Mouse (Mus musculus) embryo, embryonic 10 days (tissue): ENCODE results near the gene Foxc2.

Source experiments
- DNase-seq: peaks from one replicate; pipeline ENCODE4 v3.0.0-alpha.2; 2015; ENCODE audit warnings: low spot score

Foxc2 gene

GRCm38 (mm10) chr8:121086004-121086900, 29.7 kb upstream of the Foxc2 start:
- no peak for DNase-seq

DNA sequence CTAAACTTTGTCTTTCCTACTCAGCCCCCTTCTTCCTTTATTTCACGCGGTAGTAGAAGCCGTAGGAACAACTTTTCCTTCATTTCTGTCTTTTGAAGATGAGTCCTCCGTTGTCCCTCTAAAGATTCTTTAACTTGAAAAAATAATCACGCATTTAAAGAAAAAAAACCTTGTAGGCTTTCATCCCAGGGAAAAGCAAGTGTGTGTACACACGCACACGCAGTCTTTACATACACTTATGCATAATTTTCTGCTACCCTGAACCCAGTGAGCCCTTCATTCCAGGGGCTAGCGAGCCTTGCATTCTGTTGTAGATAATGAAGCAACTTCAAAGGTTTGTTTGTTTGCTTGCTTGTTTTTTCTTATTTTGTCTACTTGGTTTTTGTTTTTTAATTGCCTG, 27.7 kb upstream of the Foxc2 start:
- DNase-seq, result no peak

DNA sequence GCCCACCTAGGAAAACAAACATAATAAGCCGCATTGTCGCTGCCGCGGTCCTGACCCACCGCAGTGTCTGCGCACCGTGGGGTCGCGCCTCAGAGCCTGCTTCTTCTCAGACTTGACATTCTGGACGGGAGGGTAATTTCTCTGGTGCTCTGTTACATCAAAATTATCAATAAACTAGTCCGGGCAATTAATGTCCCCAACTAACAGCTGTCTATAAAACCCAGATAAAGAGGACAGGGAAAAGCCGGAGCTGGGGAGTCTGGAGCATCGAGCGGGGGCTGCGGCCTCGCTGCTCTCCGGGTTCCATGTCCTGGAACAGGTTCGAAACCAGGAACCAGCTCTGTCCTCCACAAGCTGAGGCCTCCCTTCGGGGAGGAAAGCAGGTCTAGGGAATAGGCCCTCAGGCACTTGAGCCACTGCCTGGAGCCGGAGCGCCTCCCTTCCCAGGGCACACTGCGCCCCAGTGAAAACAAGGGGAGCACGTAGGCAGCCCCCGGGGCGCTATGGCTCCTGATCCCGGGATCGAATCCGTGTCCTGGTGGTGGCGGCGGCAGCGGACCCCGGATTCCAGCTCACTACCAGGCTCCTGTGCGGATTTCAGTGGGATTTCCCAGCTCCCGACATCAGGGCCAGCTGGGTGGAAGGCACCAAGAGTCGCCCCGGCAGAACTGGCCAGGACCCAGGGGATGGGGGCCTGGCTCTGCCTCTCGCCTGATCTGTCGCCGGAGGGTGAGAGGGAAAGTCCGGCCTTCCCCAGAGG, 26.9 kb upstream of the Foxc2 start:
- DNase-seq, result peak; percentile 47

DNA sequence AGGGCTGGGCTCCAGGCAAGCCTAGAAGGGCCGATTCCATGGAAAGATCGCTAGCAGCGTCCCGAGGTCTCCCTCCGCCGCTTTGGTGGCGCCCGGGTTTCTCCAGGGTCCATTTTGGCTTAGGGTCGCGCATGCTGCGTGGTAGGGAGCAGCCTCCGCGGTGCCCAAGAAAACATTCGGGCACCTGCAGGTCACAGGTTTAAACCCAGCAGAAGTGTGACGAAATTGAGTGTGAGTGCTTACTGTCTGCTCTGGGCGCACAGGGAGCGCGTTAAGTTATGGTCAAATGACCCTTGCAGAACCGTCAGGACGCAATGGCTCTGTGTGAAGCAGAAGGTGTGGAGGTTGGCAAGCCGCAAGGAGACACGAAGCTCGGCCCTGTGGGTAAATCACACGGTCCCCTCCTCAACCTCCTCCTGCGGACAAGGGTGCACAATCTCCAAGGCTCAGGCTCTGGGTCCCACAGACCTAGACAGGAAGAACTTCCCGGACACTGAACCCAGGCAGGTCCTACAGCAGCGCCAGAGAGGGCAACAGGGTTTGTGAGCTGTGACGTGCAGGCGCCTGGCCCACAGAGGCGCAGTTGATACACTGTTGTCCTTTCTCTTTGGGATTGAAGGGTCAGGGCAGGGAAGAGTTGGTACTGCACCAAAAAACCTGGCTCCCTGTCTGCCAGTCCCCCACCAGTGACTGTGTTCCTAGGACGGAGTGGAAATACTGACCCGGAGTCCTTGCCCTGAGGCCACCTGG, 26.2 kb upstream of the Foxc2 start:
- DNase-seq, result no peak

DNA sequence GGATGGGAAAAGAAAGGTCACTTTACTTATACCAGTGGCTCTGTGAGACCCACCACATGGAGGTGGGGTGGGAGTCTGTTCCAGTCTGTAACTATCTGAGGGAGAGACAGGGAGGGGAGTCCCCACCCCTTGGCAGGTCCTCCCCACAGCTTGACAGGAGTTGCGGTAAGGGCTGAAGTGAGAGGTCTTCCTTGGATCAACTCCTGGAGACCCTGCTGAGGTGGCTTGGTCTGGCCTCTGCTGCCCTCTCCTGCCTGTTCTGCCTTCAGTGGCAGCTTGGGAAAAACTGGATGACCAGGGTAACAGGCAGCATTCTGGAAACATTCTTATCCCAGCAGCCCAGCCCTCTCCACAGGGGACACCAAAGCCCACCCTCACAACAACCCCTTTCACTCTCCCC, 25.3 kb upstream of the Foxc2 start:
- peak; percentile 79 for DNase-seq

- no peak for DNase-seq
Observed at GRCm38 (mm10) chr8:121092141-121092540, 23.8 kb upstream of the Foxc2 start.

DNA sequence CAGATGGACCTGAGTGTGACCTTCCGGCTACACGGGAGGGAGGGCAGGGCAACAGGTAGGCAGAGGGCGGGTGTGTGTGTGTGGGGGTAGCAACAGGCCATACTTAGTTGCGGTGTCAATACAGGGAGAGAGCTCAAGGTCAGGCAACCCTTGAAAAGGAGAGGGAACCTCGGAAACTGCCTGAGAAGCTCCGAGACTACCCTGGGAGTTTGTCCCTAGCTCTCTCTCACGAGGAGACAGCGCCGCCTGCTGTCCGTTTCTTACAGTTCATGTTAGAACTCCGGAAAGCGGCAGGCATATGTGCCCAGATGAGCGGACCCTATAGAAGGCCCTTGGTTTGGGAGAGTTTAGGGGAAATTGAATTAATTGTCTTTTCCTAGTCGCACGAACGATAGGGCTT, 23.3 kb upstream of the Foxc2 start:
- DNase-seq, result peak; percentile 96

- DNase-seq, result no peak
Observed at GRCm38 (mm10) chr8:121093496-121093895, 22.5 kb upstream of the Foxc2 start.

GRCm38 (mm10) chr8:121104049-121104818, 11.7 kb upstream of the Foxc2 start:
- DNase-seq, result peak; percentile 88

DNA sequence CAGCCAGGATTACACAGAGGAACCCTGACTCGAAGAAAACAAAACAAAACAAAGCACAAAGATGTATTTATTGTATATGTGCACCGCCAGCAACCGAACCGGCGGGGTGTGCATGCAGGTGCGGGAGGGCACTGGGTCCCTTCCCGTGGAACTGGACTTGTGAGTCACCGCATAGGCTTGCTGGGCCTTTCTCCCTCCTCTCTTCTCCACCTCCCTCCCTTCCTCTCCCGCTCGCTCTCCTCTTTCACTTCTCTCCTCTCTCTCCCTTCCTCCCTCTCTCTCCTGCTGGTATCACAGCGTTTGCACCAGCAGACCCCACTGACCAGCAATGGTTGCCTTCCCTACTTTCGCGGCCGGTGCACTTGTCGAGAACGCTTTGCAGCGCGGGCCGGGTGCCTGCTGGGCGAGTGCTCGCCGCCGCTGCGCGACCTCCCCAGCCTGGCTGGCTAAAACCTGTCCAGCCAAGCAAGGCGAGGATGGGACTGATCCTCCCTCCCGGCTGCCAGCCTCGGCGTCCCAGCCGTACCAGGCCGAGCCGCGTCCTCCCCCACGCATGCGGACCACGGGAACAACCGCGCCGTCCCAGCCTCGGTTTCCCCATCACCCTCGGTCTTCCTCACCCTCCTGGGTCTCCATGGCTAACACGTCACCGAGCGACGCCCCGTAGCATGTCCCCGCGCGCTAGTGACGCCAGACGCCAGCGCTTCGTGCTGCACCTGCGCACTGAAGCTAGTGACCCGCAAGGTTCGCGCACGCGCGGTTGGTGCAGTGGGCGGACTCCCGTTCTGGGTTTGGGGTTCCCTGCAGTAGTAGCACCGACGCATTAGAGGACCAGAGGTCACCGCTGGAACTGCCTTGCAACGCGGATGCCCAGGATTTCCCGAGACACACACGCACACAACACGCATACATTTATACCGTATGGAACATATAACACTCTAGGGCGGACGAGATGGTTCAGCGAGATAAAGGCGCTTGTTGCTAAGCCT, 8.0 kb upstream of the Foxc2 start, which contains the start of gene Mthfsd:
TSS of gene Mthfsd (minus strand) at position 725 of the 989 bp plus-strand sequence.
- peak; percentile 100 for DNase-seq

DNA sequence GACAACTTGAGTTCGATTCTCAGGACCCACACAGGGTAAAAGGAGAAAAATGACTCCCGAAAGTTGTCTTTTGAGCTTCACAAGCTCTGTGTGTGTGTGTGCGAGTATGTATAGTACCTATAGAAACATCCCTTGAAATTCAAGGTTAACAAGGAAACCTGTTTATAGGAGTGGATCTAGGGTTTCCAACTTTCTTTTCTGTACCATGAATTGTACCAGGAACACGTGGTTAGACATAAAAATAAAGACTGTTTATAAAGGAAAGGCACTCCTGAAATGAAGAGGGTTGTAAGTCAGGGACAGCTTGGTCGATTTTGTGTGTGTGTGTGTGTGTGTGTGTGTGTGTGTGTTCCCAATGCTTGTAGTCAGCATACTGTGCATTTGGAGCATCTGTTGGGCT, 7.3 kb upstream of the Foxc2 start:
- no peak for DNase-seq

DNA sequence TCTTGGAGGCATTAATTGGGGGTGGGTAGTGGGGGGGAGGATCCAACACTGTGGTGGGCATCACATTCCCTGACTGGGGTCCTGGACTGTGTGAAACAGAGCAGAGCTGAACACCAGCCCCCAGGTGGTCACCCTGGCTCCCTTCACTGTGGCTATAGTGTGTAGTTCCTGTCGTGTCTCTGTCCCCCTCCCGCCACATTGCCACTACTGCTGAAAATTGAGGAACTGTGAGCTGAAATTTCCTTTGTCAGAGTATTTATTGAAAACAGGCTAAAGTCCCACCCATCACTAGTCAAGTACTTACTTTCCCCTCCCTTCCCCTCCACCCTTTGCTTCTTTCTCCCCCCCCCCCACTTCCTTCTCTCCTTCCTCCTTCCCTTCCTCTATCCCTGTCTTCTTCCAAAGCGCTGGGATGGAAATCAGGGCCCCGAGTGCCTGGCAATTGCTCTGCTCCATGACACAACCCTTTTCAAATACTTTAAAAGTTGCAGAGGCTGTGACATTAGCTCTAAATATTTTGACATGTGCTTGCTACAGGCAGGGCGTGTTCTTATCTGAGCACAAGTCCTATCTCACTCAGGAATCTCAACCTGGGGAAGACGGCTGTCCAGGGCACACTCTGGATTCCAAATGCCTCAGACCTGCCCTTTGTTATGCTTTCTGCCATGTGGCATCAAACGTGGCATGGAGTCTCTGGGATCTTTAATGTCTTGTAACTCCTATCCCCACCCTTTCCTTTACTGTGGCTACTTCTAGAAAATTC, 4.6 kb upstream of the Foxc2 start:
- no peak for DNase-seq

DNA sequence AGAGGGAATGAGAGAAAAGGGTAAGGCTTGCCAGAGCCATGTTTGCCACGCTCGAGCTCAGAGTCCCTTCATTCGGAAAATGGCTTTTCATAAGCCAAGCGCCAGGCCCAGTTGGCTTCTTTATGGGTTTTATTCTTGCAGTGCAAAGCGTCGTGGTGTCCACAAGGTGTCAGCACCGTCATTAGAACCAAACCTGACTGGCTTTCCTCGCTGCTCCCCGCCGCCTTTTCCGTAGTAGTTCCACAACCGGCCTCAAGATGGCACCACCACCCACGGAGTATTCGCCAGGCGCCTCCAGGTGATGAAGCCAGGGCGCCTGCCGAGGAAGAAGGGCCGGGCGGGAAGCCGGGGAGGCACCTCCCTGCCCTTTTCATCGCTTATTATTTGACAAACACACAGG, 2.7 kb upstream of the Foxc2 start:
- peak; percentile 95 for DNase-seq

DNA sequence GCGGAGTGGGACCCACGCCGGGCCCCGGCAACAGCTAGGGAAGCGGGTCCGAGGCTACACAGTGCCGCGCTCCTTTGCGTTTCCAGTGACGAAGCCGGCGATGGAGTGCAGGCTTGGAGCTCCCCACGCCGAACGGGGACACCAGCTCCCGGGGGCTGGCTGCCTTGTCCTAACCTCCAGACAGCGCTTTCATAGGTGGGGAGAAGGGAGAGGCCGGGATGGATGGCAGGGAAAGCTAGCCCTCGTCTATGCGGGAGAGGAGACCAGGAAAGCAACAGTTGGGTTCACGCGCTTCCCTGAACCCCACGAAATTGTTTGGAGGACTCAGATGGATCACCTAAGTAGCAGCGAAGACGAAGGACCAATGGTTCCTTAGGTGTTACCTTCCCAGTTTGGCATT, 835 bp upstream of the Foxc2 start:
- DNase-seq, result no peak

GRCm38 (mm10) chr8:121116591-121117185, 717 bp downstream of the Foxc2 start:
- peak; percentile 62 for DNase-seq

DNA sequence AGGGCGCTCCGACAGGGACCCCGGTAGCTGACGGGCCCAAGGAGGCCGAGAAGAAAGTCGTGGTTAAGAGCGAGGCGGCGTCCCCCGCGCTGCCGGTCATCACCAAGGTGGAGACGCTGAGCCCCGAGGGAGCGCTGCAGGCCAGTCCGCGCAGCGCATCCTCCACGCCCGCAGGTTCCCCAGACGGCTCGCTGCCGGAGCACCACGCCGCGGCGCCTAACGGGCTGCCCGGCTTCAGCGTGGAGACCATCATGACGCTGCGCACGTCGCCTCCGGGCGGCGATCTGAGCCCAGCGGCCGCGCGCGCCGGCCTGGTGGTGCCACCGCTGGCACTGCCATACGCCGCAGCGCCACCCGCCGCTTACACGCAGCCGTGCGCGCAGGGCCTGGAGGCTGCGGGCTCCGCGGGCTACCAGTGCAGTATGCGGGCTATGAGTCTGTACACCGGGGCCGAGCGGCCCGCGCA, 1.2 kb downstream of the Foxc2 start:
- DNase-seq, result no peak

DNA sequence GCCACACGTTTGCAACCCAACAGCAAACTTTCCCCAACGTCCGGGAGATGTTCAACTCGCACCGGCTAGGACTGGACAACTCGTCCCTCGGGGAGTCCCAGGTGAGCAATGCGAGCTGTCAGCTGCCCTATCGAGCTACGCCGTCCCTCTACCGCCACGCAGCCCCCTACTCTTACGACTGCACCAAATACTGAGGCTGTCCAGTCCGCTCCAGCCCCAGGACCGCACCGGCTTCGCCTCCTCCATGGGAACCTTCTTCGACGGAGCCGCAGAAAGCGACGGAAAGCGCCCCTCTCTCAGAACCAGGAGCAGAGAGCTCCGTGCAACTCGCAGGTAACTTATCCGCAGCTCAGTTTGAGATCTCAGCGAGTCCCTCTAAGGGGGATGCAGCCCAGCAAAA, 1.9 kb downstream of the Foxc2 start:
- DNase-seq, result peak; percentile 56

DNA sequence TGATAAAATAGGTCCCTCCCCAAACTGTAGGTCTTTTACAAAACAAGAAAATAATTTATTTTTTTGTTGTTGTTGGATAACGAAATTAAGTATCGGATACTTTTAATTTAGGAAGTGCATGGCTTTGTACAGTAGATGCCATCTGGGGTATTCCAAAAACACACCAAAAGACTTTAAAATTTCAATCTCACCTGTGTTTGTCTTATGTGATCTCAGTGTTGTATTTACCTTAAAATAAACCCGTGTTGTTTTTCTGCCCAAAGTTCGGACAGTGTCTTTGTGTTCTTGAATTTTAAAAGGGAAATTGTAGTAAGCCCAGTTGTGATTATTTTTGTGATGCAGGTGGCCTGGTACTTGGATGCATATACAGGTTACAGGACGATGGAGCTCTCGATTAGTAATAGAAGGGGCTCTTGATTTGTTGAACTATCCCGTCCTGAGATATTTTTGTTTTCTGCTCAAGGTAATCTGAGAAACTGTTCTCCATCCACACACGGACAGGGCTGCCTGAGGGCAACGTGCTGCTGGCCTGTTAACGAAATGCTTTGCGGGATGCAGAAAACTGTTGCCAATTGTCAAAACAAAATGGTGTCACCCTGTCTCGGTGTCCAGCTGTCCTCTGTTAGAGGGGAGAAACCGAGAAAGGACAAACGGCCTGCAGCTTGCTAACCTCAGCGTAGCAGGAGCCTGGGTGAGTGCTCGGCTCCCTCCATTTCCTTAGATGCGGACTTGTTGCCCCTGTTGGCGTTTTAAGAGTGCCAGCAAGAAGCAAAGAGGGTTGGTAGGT, 2.9 kb downstream of the Foxc2 start:
- no peak for DNase-seq
